Mouse (Mus musculus): Measurements from ENCODE around the gene Ptafr.

- no peak for TF ChIP-seq CTCF (conservative IDR thresholded peaks at IDR 0.05 in 1 of 2, IDR thresholded peaks at IDR 0.05 in 1 of 2; ENCODE audit: low read depth in 2 of 2, low read length in 2 of 2)
- no peak for TF ChIP-seq EP300 (IDR thresholded peaks at IDR 0.05; ENCODE audit: low read length)
- no peak for TF ChIP-seq POLR2AphosphoS2 (IDR thresholded peaks at IDR 0.05; ENCODE audit: low read depth, low read length)
- no peak for TF ChIP-seq POLR2A (IDR thresholded peaks at IDR 0.05; ENCODE audit: low read depth, low read length)
- TF ChIP-seq UBTF (IDR thresholded peaks at IDR 0.05; ENCODE audit: low read depth, low read length) = no peak
- TF ChIP-seq ZMIZ1 (IDR thresholded peaks at IDR 0.05; ENCODE audit: low read depth, low read length) = no peak
- no peak for TF ChIP-seq ZC3H11A (IDR thresholded peaks at IDR 0.05; ENCODE audit: low read depth, low read length)
- TF ChIP-seq TBP (conservative IDR thresholded peaks at IDR 0.05; ENCODE audit: low read depth, low read length) = no peak
- no peak for TF ChIP-seq USF1 (IDR thresholded peaks at IDR 0.05; ENCODE audit: low read depth, low read length)
- no peak for TF ChIP-seq JUND (conservative IDR thresholded peaks at IDR 0.05; ENCODE audit: low read depth, low read length)
- no peak for TF ChIP-seq RCOR1 (conservative IDR thresholded peaks at IDR 0.05; ENCODE audit: low read depth, low read length)
Observed at GRCm38 (mm10) chr4:132617873-132618272, 54.0 kb downstream of the Ptafr start.

Data from CH12.LX (cell line).